Mouse (Mus musculus) layer of hippocampus, postnatal 14 days (tissue): ENCODE measurements around the gene Suclg2. TPM values are rescaled to one million over a fixed set of nuclear protein-coding genes. Genes with fewer than 3 reads are reported as not detected.

Source experiments
- DNase-seq, 2 experiments: peaks; one replicate each; pipeline ENCODE4 v3.0.0; 2021 to 2022; ENCODE audit warnings: low spot score in 2 of 2, mixed read lengths in 1 of 2
- total RNA-seq, 2 experiments: library from RNA; stranded (reverse); gene quantifications; 2 replicates each; pipeline ENCODE4 v1.2.3; 2021

The Suclg2 gene
- total RNA-seq, 2 experiments from 2014 or later, result 15.1 to 17.1 TPM

DNA sequence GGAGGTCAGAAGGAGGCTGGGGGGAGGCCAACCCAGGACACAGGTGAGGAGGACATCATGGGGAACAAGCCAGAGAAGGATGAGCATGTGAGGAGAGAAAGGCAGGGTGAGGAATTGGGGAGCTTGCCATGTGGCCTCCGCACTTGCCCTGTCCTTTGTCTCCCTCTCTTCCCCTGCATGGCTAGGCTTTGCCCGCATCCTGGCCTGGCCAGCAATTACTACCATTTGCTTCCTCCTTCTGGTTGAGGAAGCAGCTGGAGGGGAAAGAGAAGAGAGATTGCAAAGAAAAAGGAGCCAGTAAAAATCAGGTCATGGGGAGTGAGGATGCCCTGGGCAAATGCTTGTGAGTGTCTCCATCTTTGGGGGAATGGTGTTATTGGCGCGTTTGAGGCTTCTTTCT, 234.9 kb downstream of the Suclg2 start:
- DNase-seq, result no peak

- no peak for DNase-seq
Measured at GRCm38 (mm10) chr6:95483127-95483526, 235.5 kb downstream of the Suclg2 start.

DNA sequence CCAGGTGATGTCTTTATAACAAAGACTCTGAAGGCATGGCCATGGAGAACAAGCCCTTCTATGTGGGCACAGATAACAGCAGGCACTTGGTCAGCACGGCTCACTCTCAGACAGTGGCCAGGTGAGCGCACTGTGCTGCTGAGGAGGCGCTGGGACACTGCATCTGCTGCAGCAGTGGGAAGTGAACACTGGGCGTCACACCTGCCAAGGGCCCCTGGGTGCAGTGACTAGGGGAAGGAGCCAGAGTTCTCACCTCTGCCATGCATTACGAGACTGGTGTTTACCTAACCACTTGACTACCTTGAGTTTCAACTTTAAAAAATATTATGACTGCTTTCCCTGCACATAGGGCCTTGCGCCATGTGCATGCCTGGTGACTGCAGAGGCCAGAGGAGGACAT, 238.8 kb downstream of the Suclg2 start:
- no peak for DNase-seq

GRCm38 (mm10) chr6:95469521-95469920, 249.1 kb downstream of the Suclg2 start:
- peak in 1 of 2 experiments; percentile 45 for DNase-seq

DNA sequence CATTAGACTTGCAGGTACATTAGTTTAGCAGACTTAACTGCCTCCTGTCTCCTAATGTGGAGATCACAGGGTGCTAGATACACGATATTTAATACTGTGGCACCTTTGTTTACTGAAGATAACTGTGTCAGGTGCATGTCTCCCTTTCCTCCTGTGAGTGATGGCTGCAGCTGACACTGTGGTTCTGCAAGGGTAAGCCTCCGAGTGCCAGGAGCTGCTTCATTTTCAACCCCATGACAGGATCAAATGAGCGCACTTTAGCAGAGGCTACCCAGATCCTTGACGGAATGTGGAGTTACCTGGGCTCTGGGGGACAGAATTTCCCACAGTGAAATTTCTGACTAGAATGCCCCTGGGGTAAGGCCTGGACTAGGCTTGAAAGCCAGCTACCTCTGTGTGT, 253.3 kb downstream of the Suclg2 start:
- DNase-seq, result no peak

GRCm38 (mm10) chr6:95459372-95459771, 259.2 kb downstream of the Suclg2 start:
- no peak for DNase-seq

GRCm38 (mm10) chr6:95446151-95446550, 272.4 kb downstream of the Suclg2 start:
- no peak for DNase-seq

- no peak for DNase-seq
Measured at GRCm38 (mm10) chr6:95445036-95445435, 273.6 kb downstream of the Suclg2 start.
